Mouse (Mus musculus) kidney, postnatal 10 days (tissue): ENCODE measurements at regions not wholly inside any gene's neighbourhood (a gene's known extent, or its start where the extent isn't known, plus 50 kb on each side); places are given as distances from the start of the nearest gene placed in this dataset.
A peak's percentile ranks its signal among the peaks of the same experiment; 100 is the strongest.

Experiments
- DNase-seq: peaks from one replicate; pipeline ENCODE4 v3.0.0; 2021; ENCODE audit warnings: mixed read lengths

GRCm38 (mm10) chr2:167752805-167753556, 63.4 kb upstream of the Tmem189 start:
- peak; percentile 75 for DNase-seq

GRCm38 (mm10) chr2:167751585-167751984, 62.0 kb upstream of the Tmem189 start:
- no peak for DNase-seq

GRCm38 (mm10) chr2:167748297-167748696, 58.7 kb upstream of the Tmem189 start:
- DNase-seq, result no peak

GRCm38 (mm10) chr2:167747164-167747843, 57.7 kb upstream of the Tmem189 start:
- DNase-seq, result no peak

GRCm38 (mm10) chr2:167746344-167746743, 56.7 kb upstream of the Tmem189 start:
- no peak for DNase-seq

- DNase-seq, result no peak
These were observed 55.8 kb upstream of the Tmem189 start for GRCm38 (mm10) chr2:167745409-167745808.

- DNase-seq, result no peak
These were observed 54.5 kb upstream of the Tmem189 start for GRCm38 (mm10) chr2:167744080-167744479.

GRCm38 (mm10) chr2:167742479-167742878, 52.9 kb upstream of the Tmem189 start:
- no peak for DNase-seq

- DNase-seq, result no peak
These were observed 51.0 kb upstream of the Tmem189 start for GRCm38 (mm10) chr2:167740516-167741189.
